In the genomic region with DNA sequence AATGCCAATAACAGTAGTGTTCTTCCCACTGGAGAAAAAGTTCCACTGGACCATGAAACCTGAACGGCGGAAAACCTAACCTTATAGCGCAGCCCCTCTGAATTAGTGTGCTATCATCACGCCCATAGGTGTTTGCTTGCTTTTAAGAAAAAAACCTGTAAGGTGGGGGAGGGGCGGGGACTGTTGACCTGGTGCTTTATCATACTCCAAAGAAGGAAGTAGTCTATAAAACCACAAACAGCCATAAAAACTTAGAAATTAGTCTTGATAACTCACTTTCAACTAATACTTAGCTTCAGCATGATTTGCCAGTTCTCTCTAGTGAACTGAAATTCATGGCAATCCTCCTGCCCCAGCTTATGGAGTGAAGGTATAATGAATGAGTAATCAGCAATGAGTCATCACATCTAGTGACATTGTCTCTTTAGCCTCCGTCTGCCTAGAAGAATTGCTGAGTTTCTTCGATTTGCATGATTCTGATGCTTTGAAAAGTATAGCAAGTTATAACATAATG, we compare ENCODE assay signal across 17 mouse cellular contexts.
"Had no signal": no experiment of that assay in that cellular context is flagged by ENCODE, and none has a peak within 500 bp of the region (broad histone marks: within the 10 kb centered on the region; RNA-seq: fewer than 3 reads in every experiment).

No protein-coding gene starts in this region.

- H3K27me3 ChIP-seq: liver, embryonic 13.5 days; lung, embryonic 15.5 days; midbrain, embryonic 13.5 days; neural tube, embryonic 15.5 days had no signal

- H3K27ac ChIP-seq: left cerebral cortex, adult 2 months; limb, embryonic 10.5 days; liver, embryonic 13.5 days; lung, embryonic 15.5 days; macrophage; midbrain, embryonic 13.5 days; neural tube, embryonic 15.5 days had no signal

- H3K4me2 ChIP-seq: liver, embryonic 13.5 days; lung, embryonic 15.5 days; midbrain, embryonic 13.5 days; neural tube, embryonic 15.5 days had no signal

- H3K9ac ChIP-seq: liver, embryonic 13.5 days; liver, postnatal 0 days; lung, embryonic 15.5 days; midbrain, embryonic 13.5 days; neural tube, embryonic 15.5 days had no signal

- ATAC-seq: liver, postnatal 0 days; midbrain, embryonic 13.5 days had no signal

- H3K9me3 ChIP-seq: limb, embryonic 10.5 days; liver, embryonic 13.5 days; lung, embryonic 15.5 days; midbrain, embryonic 13.5 days; neural tube, embryonic 15.5 days had no signal

- H3K4me1 ChIP-seq: limb, embryonic 10.5 days; lung, embryonic 15.5 days; midbrain, embryonic 13.5 days; neural tube, embryonic 15.5 days had no signal

- H3K36me3 ChIP-seq: limb, embryonic 10.5 days; liver, embryonic 13.5 days; lung, embryonic 15.5 days; midbrain, embryonic 13.5 days; neural tube, embryonic 15.5 days had no signal

- H3K4me3 ChIP-seq: left cerebral cortex, adult 2 months; limb, embryonic 10.5 days; liver, embryonic 13.5 days; lung, embryonic 15.5 days; midbrain, embryonic 13.5 days; myocyte; neural tube, embryonic 15.5 days had no signal

- DNase-seq: kidney, adult 18-20 months; kidney, postnatal 14 days; liver, embryonic 13.5 days; liver, postnatal 0 days; lung, postnatal 14 days; retina, postnatal 1 day; right cerebral cortex, postnatal 4 days; spleen, adult 18-20 months; thymus, adult 2 months; thymus, postnatal 25 days had no signal
